Mouse (Mus musculus) liver, adult 2 months (tissue): Measurements from ENCODE around the gene Nudcd3.

Experiments
- CTCF ChIP-seq: fragments of 200-500 bp; IDR thresholded peaks from 2 replicates; pipeline ENCODE4 v1.5.1; 2011; ENCODE audit warnings: low read depth, low read length, control low read depth
- POLR2A ChIP-seq: fragments of 200-500 bp; IDR thresholded peaks from 2 replicates; pipeline ENCODE4 v1.6.1; 2011; ENCODE audit warnings: low read length, control low read depth; ENCODE audit not compliant: insufficient read depth; ENCODE audit errors: extremely low read depth

DNA sequence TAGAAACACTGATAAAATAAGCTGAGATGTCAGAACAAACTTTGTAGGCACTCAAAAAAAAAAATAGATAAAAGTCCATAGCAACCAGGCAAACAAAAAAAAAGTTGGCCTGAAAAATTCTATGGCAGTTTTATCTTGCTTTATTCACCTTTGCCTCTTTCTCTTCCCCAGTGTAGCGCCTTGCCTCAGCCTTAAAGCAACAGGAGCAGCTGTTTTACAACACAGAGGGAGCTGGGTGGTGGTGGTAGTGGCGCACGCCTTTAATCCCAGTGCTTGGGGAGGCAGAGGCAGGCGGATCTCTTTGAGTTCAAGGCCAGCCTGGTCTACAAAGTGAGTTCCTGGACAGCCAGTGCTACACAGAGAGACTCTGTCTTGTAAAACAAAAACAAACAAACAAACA lies 32.8 kb upstream of the Nudcd3 start:
- TF ChIP-seq CTCF (no peak), POLR2A (no peak)
